Mouse (Mus musculus): ENCODE measurements around the gene Itih5. TPM values are rescaled to one million over a fixed set of nuclear protein-coding genes. Genes with fewer than 3 reads are reported as not detected.

Gene Itih5
- polyA plus RNA-seq, 1 experiment = 77.9 TPM

- H3K27ac ChIP-seq (replicated peaks; ENCODE audit: low read depth, low read length) = 0 out of 2 replicates have a peak overlapping the region, but pooled peaks have one; percentile 21
- peaks cover 7% of the 10 kb centered on the region for H3K4me1 ChIP-seq (ENCODE audit: control insufficient read depth, insufficient read depth, insufficient read length, low read length)
- no peak overlapping the region for H3K4me3 ChIP-seq (ENCODE audit: insufficient read depth, low read depth, low read length)
These were observed 109.4 kb downstream of the Itih5 start for GRCm38 (mm10) chr2:10262722-10263121.

GRCm38 (mm10) chr2:10263909-10264489 is 110.6 kb downstream of the Itih5 start:
- Histone ChIP-seq H3K4me3 (ENCODE audit: insufficient read depth, low read depth, low read length) (no peak overlapping the region), H3K27ac (replicated peaks; ENCODE audit: low read depth, low read length) (no peak overlapping the region), H3K4me1 (ENCODE audit: control insufficient read depth, insufficient read depth, insufficient read length, low read length) (peaks cover 7% of the 10 kb centered on the region; the same call in 1 of the 2 replicates)

GRCm38 (mm10) chr2:10265881-10266280 is 112.5 kb downstream of the Itih5 start:
- Histone ChIP-seq H3K4me3 (ENCODE audit: insufficient read depth, low read depth, low read length) (no peak overlapping the region), H3K27ac (replicated peaks; ENCODE audit: low read depth, low read length) (no peak overlapping the region), H3K4me1 (ENCODE audit: control insufficient read depth, insufficient read depth, insufficient read length, low read length) (peaks cover 7% of the 10 kb centered on the region; the same call in 1 of the 2 replicates)

- Histone ChIP-seq H3K27ac (replicated peaks; ENCODE audit: low read depth, low read length) (peak overlapping the region; percentile 86), H3K4me3 (ENCODE audit: insufficient read depth, low read depth, low read length) (no peak overlapping the region), H3K4me1 (ENCODE audit: control insufficient read depth, insufficient read depth, insufficient read length, low read length) (peaks cover 7% of the 10 kb centered on the region; the same call in 1 of the 2 replicates)
These were observed 119.3 kb downstream of the Itih5 start for GRCm38 (mm10) chr2:10272604-10273115.

- Histone ChIP-seq H3K4me3 (ENCODE audit: insufficient read depth, low read depth, low read length) (no peak overlapping the region), H3K4me1 (ENCODE audit: control insufficient read depth, insufficient read depth, insufficient read length, low read length) (peaks cover 7% of the 10 kb centered on the region; the same call in 1 of the 2 replicates), H3K27ac (replicated peaks; ENCODE audit: low read depth, low read length) (peak overlapping the region; percentile 86)
These were observed 120.2 kb downstream of the Itih5 start for GRCm38 (mm10) chr2:10273541-10274050.

- Histone ChIP-seq H3K27ac (replicated peaks; ENCODE audit: low read depth, low read length) (peak overlapping the region; percentile 50), H3K4me1 (ENCODE audit: control insufficient read depth, insufficient read depth, insufficient read length, low read length) (peaks cover 7% of the 10 kb centered on the region; the same call in 1 of the 2 replicates), H3K4me3 (ENCODE audit: insufficient read depth, low read depth, low read length) (no peak overlapping the region)
These were observed 122.8 kb downstream of the Itih5 start for GRCm38 (mm10) chr2:10276194-10276593.

GRCm38 (mm10) chr2:10283686-10284085 is 130.3 kb downstream of the Itih5 start:
- Histone ChIP-seq H3K4me1 (ENCODE audit: control insufficient read depth, insufficient read depth, insufficient read length, low read length) (no peaks in the 10 kb centered on the region; the same call in 1 of the 2 replicates), H3K4me3 (ENCODE audit: insufficient read depth, low read depth, low read length) (no peak overlapping the region)

GRCm38 (mm10) chr2:10284636-10285270 is 131.4 kb downstream of the Itih5 start:
- Histone ChIP-seq H3K4me3 (ENCODE audit: insufficient read depth, low read depth, low read length) (no peak overlapping the region), H3K27ac (replicated peaks; ENCODE audit: low read depth, low read length) (0 out of 2 replicates have a peak overlapping the region, but pooled peaks have one; percentile 38), H3K4me1 (ENCODE audit: control insufficient read depth, insufficient read depth, insufficient read length, low read length) (no peaks in the 10 kb centered on the region; the same call in 1 of the 2 replicates)

More at GRCm38 (mm10) chr2:10283686-10284085, 130.3 kb downstream of the Itih5 start:
- no peak overlapping the region for H3K27ac ChIP-seq (replicated peaks; ENCODE audit: low read depth, low read length)

GRCm38 (mm10) chr2:10285975-10286374 is 132.6 kb downstream of the Itih5 start:
- H3K4me1 ChIP-seq (ENCODE audit: control insufficient read depth, insufficient read depth, insufficient read length, low read length) = no peaks in the 10 kb centered on the region; the same call in 1 of the 2 replicates
- no peak overlapping the region for H3K4me3 ChIP-seq (ENCODE audit: insufficient read depth, low read depth, low read length)
- no peak overlapping the region for H3K27ac ChIP-seq (replicated peaks; ENCODE audit: low read depth, low read length)

GRCm38 (mm10) chr2:10288142-10288831 is 134.9 kb downstream of the Itih5 start:
- Histone ChIP-seq H3K27ac (replicated peaks; ENCODE audit: low read depth, low read length) (no peak overlapping the region), H3K4me3 (ENCODE audit: insufficient read depth, low read depth, low read length) (no peak overlapping the region), H3K4me1 (ENCODE audit: control insufficient read depth, insufficient read depth, insufficient read length, low read length) (no peaks in the 10 kb centered on the region; the same call in 1 of the 2 replicates)

- no peak overlapping the region for H3K27ac ChIP-seq (replicated peaks; ENCODE audit: low read depth, low read length)
- no peak overlapping the region for H3K4me3 ChIP-seq (ENCODE audit: insufficient read depth, low read depth, low read length)
- no peaks in the 10 kb centered on the region; the same call in 1 of the 2 replicates for H3K4me1 ChIP-seq (ENCODE audit: control insufficient read depth, insufficient read depth, insufficient read length, low read length)
These were observed 135.5 kb downstream of the Itih5 start for GRCm38 (mm10) chr2:10288881-10289280.

- no peak overlapping the region for H3K4me3 ChIP-seq (ENCODE audit: insufficient read depth, low read depth, low read length)
- H3K27ac ChIP-seq (replicated peaks; ENCODE audit: low read depth, low read length) = no peak overlapping the region
- H3K4me1 ChIP-seq (ENCODE audit: control insufficient read depth, insufficient read depth, insufficient read length, low read length) = no peaks in the 10 kb centered on the region
These were observed 136.7 kb downstream of the Itih5 start for GRCm38 (mm10) chr2:10290115-10290514.

GRCm38 (mm10) chr2:10293556-10294206 is 140.3 kb downstream of the Itih5 start:
- H3K4me1 ChIP-seq (ENCODE audit: control insufficient read depth, insufficient read depth, insufficient read length, low read length) = no peaks in the 10 kb centered on the region
- no peak overlapping the region for H3K27ac ChIP-seq (replicated peaks; ENCODE audit: low read depth, low read length)
- no peak overlapping the region for H3K4me3 ChIP-seq (ENCODE audit: insufficient read depth, low read depth, low read length)

GRCm38 (mm10) chr2:10295908-10296307 is 142.5 kb downstream of the Itih5 start:
- Histone ChIP-seq H3K4me3 (ENCODE audit: insufficient read depth, low read depth, low read length) (no peak overlapping the region), H3K4me1 (ENCODE audit: control insufficient read depth, insufficient read depth, insufficient read length, low read length) (no peaks in the 10 kb centered on the region)

More at GRCm38 (mm10) chr2:10295908-10296307, 142.5 kb downstream of the Itih5 start:
- no peak overlapping the region for H3K27ac ChIP-seq (replicated peaks; ENCODE audit: low read depth, low read length)

Data from brown adipose tissue, adult 24 weeks (tissue).